Comparison of ENCODE assay signal across 8 mouse cellular contexts in the genomic region with DNA sequence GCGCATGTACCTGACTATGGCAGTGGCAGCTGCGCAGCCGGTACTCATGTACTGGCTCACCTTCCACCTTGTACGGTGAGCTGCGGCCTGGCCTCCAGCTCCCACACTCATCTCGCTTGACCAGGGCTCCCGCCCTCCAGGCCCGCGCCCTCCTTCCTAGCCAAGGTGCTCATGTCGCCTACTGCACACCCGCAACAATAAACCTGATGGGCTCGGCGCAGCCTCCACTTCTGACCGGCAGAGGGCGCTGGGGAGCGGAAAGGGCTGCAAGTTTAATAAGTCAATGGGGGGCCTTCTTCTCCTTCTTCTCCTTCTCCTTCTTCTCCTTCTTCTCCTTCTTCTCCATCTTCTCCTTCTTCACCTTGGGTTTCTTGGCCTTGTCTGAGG. TPM values are rescaled to one million over a fixed set of nuclear protein-coding genes. Genes with fewer than 3 reads are reported as not detected.
DNase-seq lines count a peak whose midpoint lies in the region; ATAC-seq lines count a peak whose summit lies in the region.

No protein-coding gene starts in this region.

- H3K4me1 ChIP-seq in hindbrain, embryonic 15.5 days (replicated peaks), result 0 out of 2 replicates have a peak, but pooled peaks cover 6% of the 10 kb centered on the region
- H3K4me1 ChIP-seq in midbrain, embryonic 10.5 days, result peaks cover 20% of the 10 kb centered on the region

- WGBS in hindbrain, embryonic 15.5 days, result 27% methylated on average over 16 of the region's 16 CpGs
- WGBS in midbrain, embryonic 10.5 days, result 23% methylated on average over 16 of the region's 16 CpGs

- peak; percentile 90 for DNase-seq in R1 (ENCODE audit: low read depth, low spot score)
- peak; percentile 87 to 92 for DNase-seq in cerebellum, postnatal 10 days
- DNase-seq in gastrocnemius, adult 18-20 months (ENCODE audit: low spot score), result peak; percentile 79
- DNase-seq in left cerebral cortex, postnatal 25 days (ENCODE audit: low spot score in 2 of 2), result peak; percentile 53 to 60
- DNase-seq in midbrain, embryonic 10.5 days (ENCODE audit: low spot score), result peak; percentile 79
- peak; percentile 82 for DNase-seq in right cerebral cortex, postnatal 4 days
- DNase-seq in yolk sac, embryonic 10.5 days (ENCODE audit: low spot score), result peak; percentile 85

- no peak overlapping the region for H3K27ac ChIP-seq in hindbrain, embryonic 15.5 days (replicated peaks)
- no peak overlapping the region for H3K27ac ChIP-seq in midbrain, embryonic 10.5 days (replicated peaks)

- H3K9me3 ChIP-seq in hindbrain, embryonic 15.5 days, result no peaks in the 10 kb centered on the region
- no peaks in the 10 kb centered on the region for H3K9me3 ChIP-seq in midbrain, embryonic 10.5 days (replicated peaks)

- intact Hi-C loops in left cerebral cortex, postnatal 25 days (cut with DNase I), result loop anchor here (2.0 to 5.0 kb wide), 2 partner anchors 49 to 195 kb away; no protein-coding TSS in a partner anchor

- H3K4me2 ChIP-seq in hindbrain, embryonic 15.5 days, result peak overlapping the region; percentile 41

- peaks cover 21% of the 10 kb centered on the region for H3K27me3 ChIP-seq in hindbrain, embryonic 15.5 days
- peaks cover 29% of the 10 kb centered on the region for H3K27me3 ChIP-seq in midbrain, embryonic 10.5 days (ENCODE audit: low read depth, poor library complexity, severe bottlenecking)

- no peak overlapping the region for H3K9ac ChIP-seq in hindbrain, embryonic 15.5 days

- H3K36me3 ChIP-seq in hindbrain, embryonic 15.5 days, result 0 out of 2 replicates have a peak, but pooled peaks cover 4% of the 10 kb centered on the region
- H3K36me3 ChIP-seq in midbrain, embryonic 10.5 days, result peaks cover 36% of the 10 kb centered on the region

- ATAC-seq in hindbrain, embryonic 15.5 days (ENCODE audit: low FRiP score, low read depth), result no peak

- H3K4me3 ChIP-seq in hindbrain, embryonic 15.5 days, result peak overlapping the region; percentile 7; the same call in 1 of the 2 replicates
- peak overlapping the region; percentile 49 for H3K4me3 ChIP-seq in midbrain, embryonic 10.5 days

RNA-seq across cellular contexts. Expression of gene 2200002D01Rik, which starts 1.0 kb away (rescaled TPM):
- total RNA-seq in gastrocnemius, adult 18-20 months (2021), result 1 to 10 TPM in 1 of 2 experiments, under 1 TPM in 1; 0.66 to 1.1 TPM
- polyA plus RNA-seq in hindbrain, embryonic 15.5 days (2015; fragmentation: Nextera tagmentation; extraction: Ambion mirVana), result 0.67 and 0.75 TPM in 2 replicates
- not detected for total RNA-seq in left cerebral cortex, postnatal 25 days (2021)
- 4.2 and 4.7 TPM in 2 replicates for polyA plus RNA-seq in midbrain, embryonic 10.5 days (2016; fragmentation: Nextera tagmentation; extraction: Ambion mirVana)

RNA-seq across cellular contexts. Expression of gene Yif1b, which starts 9.2 kb away (rescaled TPM):
- 10 to 100 TPM; 38.1 to 38.4 TPM for total RNA-seq in gastrocnemius, adult 18-20 months (2021)
- 95.9 and 99.5 TPM in 2 replicates for polyA plus RNA-seq in hindbrain, embryonic 15.5 days (2015; fragmentation: Nextera tagmentation; extraction: Ambion mirVana)
- total RNA-seq in left cerebral cortex, postnatal 25 days (2021), result 10 to 100 TPM; 48.5 to 52.0 TPM
- 106 and 111 TPM in 2 replicates for polyA plus RNA-seq in midbrain, embryonic 10.5 days (2016; fragmentation: Nextera tagmentation; extraction: Ambion mirVana)

RNA-seq across cellular contexts. Expression of gene Kcnk6, which starts 15.0 kb away (rescaled TPM):
- under 1 TPM; 0.71 to 0.93 TPM for total RNA-seq in gastrocnemius, adult 18-20 months (2021)
- polyA plus RNA-seq in hindbrain, embryonic 15.5 days (2015; fragmentation: Nextera tagmentation; extraction: Ambion mirVana), result 0.77 and 2.0 TPM in 2 replicates
- total RNA-seq in left cerebral cortex, postnatal 25 days (2021), result 1 to 10 TPM; 2.2 to 3.2 TPM
- 0.65 and 0.85 TPM in 2 replicates for polyA plus RNA-seq in midbrain, embryonic 10.5 days (2016; fragmentation: Nextera tagmentation; extraction: Ambion mirVana)

RNA-seq across cellular contexts. Expression of gene Catsperg1, which starts 33.5 kb away (rescaled TPM):
- under 1 TPM; 0.14 to 0.47 TPM for total RNA-seq in gastrocnemius, adult 18-20 months (2021)
- polyA plus RNA-seq in hindbrain, embryonic 15.5 days (2015; fragmentation: Nextera tagmentation; extraction: Ambion mirVana), result 2.9 and 3.2 TPM in 2 replicates
- under 1 TPM; 0.76 to 0.99 TPM for total RNA-seq in left cerebral cortex, postnatal 25 days (2021)
- polyA plus RNA-seq in midbrain, embryonic 10.5 days (2016; fragmentation: Nextera tagmentation; extraction: Ambion mirVana), result 0.43 and 0.52 TPM in 2 replicates

RNA-seq across cellular contexts. Expression of gene Spint2, which starts 34.4 kb away (rescaled TPM):
- total RNA-seq in gastrocnemius, adult 18-20 months (2021), result 10 to 100 TPM in 1 of 2 experiments, 1 to 10 TPM in 1; 8.2 to 14.7 TPM
- polyA plus RNA-seq in hindbrain, embryonic 15.5 days (2015; fragmentation: Nextera tagmentation; extraction: Ambion mirVana), result 73.8 and 84.5 TPM in 2 replicates
- 10 to 100 TPM; 21.1 to 24.4 TPM for total RNA-seq in left cerebral cortex, postnatal 25 days (2021)
- polyA plus RNA-seq in midbrain, embryonic 10.5 days (2016; fragmentation: Nextera tagmentation; extraction: Ambion mirVana), result 20.5 and 20.8 TPM in 2 replicates
